Mouse (Mus musculus) ES-Bruce4 (cell line): ENCODE measurements around the gene N6amt1. TPM values are rescaled to one million over a fixed set of nuclear protein-coding genes. Genes with fewer than 3 reads are reported as not detected.

Experiments used
- H3K27ac ChIP-seq: 2 replicates; pipeline ENCODE4 v1.5.1; 2012; ENCODE audit warnings: low read length, inconsistent platforms; ENCODE audit not compliant: insufficient read depth
- H3K27me3 ChIP-seq: 2 replicates; pipeline ENCODE4 v1.6.1; 2012; ENCODE audit warnings: mild to moderate bottlenecking, low read length, inconsistent platforms; ENCODE audit not compliant: control insufficient read depth, poor library complexity, insufficient read depth, severe bottlenecking
- H3K36me3 ChIP-seq: 2 replicates; pipeline ENCODE4 v1.6.1; 2012; ENCODE audit warnings: inconsistent platforms, mild to moderate bottlenecking, low read length, moderate library complexity; ENCODE audit not compliant: control insufficient read depth, poor library complexity, insufficient read depth, severe bottlenecking
- H3K4me1 ChIP-seq: one replicate; pipeline ENCODE4 v1.8.1; 2011; ENCODE audit warnings: low read length; ENCODE audit not compliant: control insufficient read depth, insufficient read depth
- H3K4me3 ChIP-seq: 2 replicates; pipeline ENCODE4 v1.5.1; 2011; ENCODE audit warnings: low read depth, mild to moderate bottlenecking, low read length
- H3K9ac ChIP-seq: 2 replicates; pipeline ENCODE4 v1.6.1; 2012; ENCODE audit warnings: low read depth, mild to moderate bottlenecking, inconsistent platforms; ENCODE audit not compliant: poor library complexity, severe bottlenecking
- H3K9me3 ChIP-seq: replicated peaks from 2 replicates; pipeline ENCODE4 v1.6.1; 2012; ENCODE audit warnings: mild to moderate bottlenecking, low read length, inconsistent platforms; ENCODE audit not compliant: control insufficient read depth, poor library complexity, insufficient read depth, severe bottlenecking
- CTCF ChIP-seq: IDR thresholded peaks from one replicate; pipeline ENCODE4 v1.8.1; 2011; ENCODE audit warnings: low read depth, low read length
- EP300 ChIP-seq: IDR thresholded peaks from 2 replicates; pipeline ENCODE4 v1.6.1; 2011; ENCODE audit warnings: low read depth, low read length; ENCODE audit not compliant: insufficient read depth
- POLR2A ChIP-seq: IDR thresholded peaks from one replicate; pipeline ENCODE4 v1.8.1; 2011; ENCODE audit warnings: low read length; ENCODE audit not compliant: insufficient read depth
- polyA plus RNA-seq: library from polyadenylated mRNA; stranded (reverse); fragments of >200 nt; gene quantifications from 2 replicates; pipeline ENCODE4 v1.2.4, GENCODE M21; 2011; ENCODE audit warnings: low read depth; ENCODE audit not compliant: missing spikeins, insufficient read depth, insufficient read length

Gene N6amt1
- polyA plus RNA-seq, 1 experiment: 11.2 TPM

DNA sequence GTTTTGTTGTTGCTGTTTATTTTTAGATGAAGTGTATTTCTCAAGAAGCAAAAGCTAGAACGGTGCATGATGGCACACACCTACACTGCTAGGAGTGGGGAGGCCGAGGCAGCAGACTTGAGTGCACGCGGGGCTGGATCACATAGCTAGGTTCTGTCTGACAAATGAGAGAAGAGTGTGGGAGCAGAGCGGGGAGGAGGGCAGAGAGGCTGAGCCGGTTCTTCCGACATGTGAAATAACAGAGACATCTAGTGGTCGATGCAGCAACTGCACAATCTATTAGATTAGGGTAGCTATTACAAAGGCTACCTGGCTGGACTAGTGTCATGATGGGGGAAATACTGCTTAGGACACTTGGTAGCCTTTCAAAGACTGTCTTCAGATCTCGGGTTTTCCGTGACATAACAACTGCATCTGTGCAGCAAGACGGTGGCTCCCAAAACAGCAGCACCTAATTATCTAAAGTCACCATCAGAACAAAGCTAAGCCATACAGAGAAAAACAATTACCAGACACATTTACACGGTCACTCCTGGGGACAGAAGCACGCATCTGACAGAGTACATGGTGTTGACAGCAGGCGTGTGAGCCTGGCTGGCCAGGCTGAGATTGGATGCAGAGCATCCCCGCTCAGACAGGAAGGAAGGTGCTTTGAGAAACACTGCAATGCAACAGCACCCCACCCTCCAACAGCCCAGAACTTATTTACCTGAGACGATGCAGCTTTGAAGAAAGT lies 40.0 kb downstream of the N6amt1 start:
- no peak overlapping the region for H3K4me3 ChIP-seq
- no peak overlapping the region for H3K9ac ChIP-seq
- peaks cover 2% of the 10 kb centered on the region; the same call in 1 of the 2 replicates for H3K36me3 ChIP-seq
- H3K27ac ChIP-seq: no peak overlapping the region
- peaks cover 3% of the 10 kb centered on the region for H3K4me1 ChIP-seq
- H3K9me3 ChIP-seq: no peaks in the 10 kb centered on the region
- no peaks in the 10 kb centered on the region for H3K27me3 ChIP-seq
- TF ChIP-seq EP300: no peak
- peak; percentile 63 for TF ChIP-seq CTCF
- TF ChIP-seq POLR2A: no peak

DNA sequence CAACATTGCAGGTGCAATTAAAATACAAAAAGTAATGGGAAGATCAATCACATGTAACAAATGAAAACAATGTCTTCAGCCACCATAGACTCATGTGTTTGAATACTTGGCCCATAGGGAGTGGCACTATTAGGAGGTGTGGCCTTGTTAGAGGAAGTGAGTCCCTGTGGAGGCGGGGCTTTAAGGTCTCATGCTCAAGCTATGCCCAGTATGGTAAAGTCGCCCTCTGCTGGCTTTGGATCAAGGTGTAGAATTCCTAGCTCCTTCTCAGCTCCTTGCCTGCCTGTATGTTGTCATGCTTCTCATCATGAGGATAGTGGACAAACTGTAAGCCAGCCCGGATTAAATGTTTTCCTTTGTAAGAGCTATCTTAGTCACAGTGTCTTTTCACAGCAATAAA lies 51.0 kb downstream of the N6amt1 start:
- Histone ChIP-seq H3K4me1 (no peaks in the 10 kb centered on the region), H3K4me3 (no peak overlapping the region), H3K9me3 (no peaks in the 10 kb centered on the region), H3K27ac (no peak overlapping the region), H3K9ac (no peak overlapping the region), H3K27me3 (no peaks in the 10 kb centered on the region), H3K36me3 (peaks cover 20% of the 10 kb centered on the region)
- peak; percentile 34 for TF ChIP-seq CTCF
- TF ChIP-seq POLR2A: no peak

Other genes with a start within 250 kb of the N6amt1 start
- 29.0 and 29.9 TPM in 2 replicates for gene Ltn1, start 78.4 kb downstream of the N6amt1 start, polyA plus RNA-seq
- gene Rwdd2b, start 86.4 kb downstream of the N6amt1 start, polyA plus RNA-seq: 4.3 and 6.6 TPM in 2 replicates
- gene Usp16, start 100.5 kb downstream of the N6amt1 start, polyA plus RNA-seq: 48.6 and 50.4 TPM in 2 replicates
- 653 and 655 TPM in 2 replicates for gene Cct8, start 141.7 kb downstream of the N6amt1 start, polyA plus RNA-seq
- not detected in 2 replicates for gene Map3k7cl, start 199.1 kb downstream of the N6amt1 start, polyA plus RNA-seq